17 mouse cellular contexts compared by ENCODE assay signal in the genomic region with DNA sequence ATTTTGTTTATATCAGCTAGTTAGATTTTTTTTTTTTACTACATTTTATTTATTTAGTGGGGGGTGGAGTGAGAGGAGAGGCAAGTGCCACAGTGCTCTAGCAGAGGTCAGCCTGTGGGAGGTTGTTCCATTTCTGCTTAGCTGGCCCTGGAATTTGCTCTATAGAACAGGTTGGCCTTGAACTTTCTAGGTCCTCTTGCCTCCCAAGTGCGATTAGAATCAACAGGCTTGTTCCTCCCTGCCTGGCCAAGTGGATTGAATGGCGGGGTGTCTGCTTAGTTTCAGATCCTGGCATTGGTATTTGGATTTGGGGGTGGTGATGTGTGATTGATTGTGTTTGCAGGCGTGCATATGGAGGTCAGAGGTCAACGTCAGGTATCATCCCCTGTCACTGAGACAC. TPM values are rescaled to one million over a fixed set of nuclear protein-coding genes. Genes with fewer than 3 reads are reported as not detected.
DNase-seq lines count a peak whose midpoint lies in the region; ATAC-seq lines count a peak whose summit lies in the region.
"Had no signal": no experiment of that assay in that cellular context is flagged by ENCODE, and none has a peak within 500 bp of the region (broad histone marks: within the 10 kb centered on the region; RNA-seq: fewer than 3 reads in every experiment).

No protein-coding gene starts in this region.

- H3K4me1 ChIP-seq in heart, embryonic 10.5 days = peaks cover 6% of the 10 kb centered on the region; the same call in 1 of the 2 replicates
- H3K4me1 ChIP-seq in liver, embryonic 12.5 days = peaks cover 43% of the 10 kb centered on the region
- peaks cover 6% of the 10 kb centered on the region for H3K4me1 ChIP-seq in liver, embryonic 11.5 days (replicated peaks; ENCODE audit: control insufficient read depth, insufficient read depth, low read length)

- H3K36me3 ChIP-seq in heart, embryonic 10.5 days = peaks cover 81% of the 10 kb centered on the region
- peaks cover 97% of the 10 kb centered on the region for H3K36me3 ChIP-seq in liver, embryonic 12.5 days
- H3K36me3 ChIP-seq in liver, embryonic 11.5 days (ENCODE audit: control insufficient read depth, insufficient read depth, low read length) = peaks cover 30% of the 10 kb centered on the region
- peaks cover 5% of the 10 kb centered on the region; the same call in 1 of the 2 replicates for H3K36me3 ChIP-seq in macrophage (ENCODE audit: inconsistent target)

- no peak overlapping the region for H3K4me3 ChIP-seq in heart, embryonic 10.5 days
- no peak overlapping the region for H3K4me3 ChIP-seq in liver, embryonic 12.5 days
- H3K4me3 ChIP-seq in liver, embryonic 11.5 days (ENCODE audit: low read depth, low read length) = no peak overlapping the region
- no peak overlapping the region for H3K4me3 ChIP-seq in macrophage (ENCODE audit: inconsistent target)

- H3K9me3 ChIP-seq in heart, embryonic 10.5 days = no peaks in the 10 kb centered on the region
- H3K9me3 ChIP-seq in liver, embryonic 12.5 days (replicated peaks) = no peaks in the 10 kb centered on the region
- H3K9me3 ChIP-seq in liver, embryonic 11.5 days (ENCODE audit: control insufficient read depth, low read length) = no peaks in the 10 kb centered on the region

- H3K9ac ChIP-seq in liver, embryonic 12.5 days = no peak overlapping the region
- no peak overlapping the region for H3K9ac ChIP-seq in liver, embryonic 11.5 days (ENCODE audit: low read depth, low read length)
- H3K9ac ChIP-seq: lung, embryonic 14.5 days had no signal

- H3K27me3 ChIP-seq in heart, embryonic 10.5 days (ENCODE audit: insufficient read depth, poor library complexity, severe bottlenecking) = no peaks in the 10 kb centered on the region
- no peaks in the 10 kb centered on the region for H3K27me3 ChIP-seq in liver, embryonic 12.5 days (replicated peaks)
- no peaks in the 10 kb centered on the region for H3K27me3 ChIP-seq in liver, embryonic 11.5 days (replicated peaks; ENCODE audit: control insufficient read depth, insufficient read depth, low read length)

- peaks cover 63% of the 10 kb centered on the region for H3K79me2 ChIP-seq in macrophage (ENCODE audit: inconsistent target)

- no peak for DNase-seq in heart, embryonic 10.5 days (ENCODE audit: low spot score)
- no peak for DNase-seq in heart, postnatal 10 days
- DNase-seq in liver, embryonic 11.5 days (ENCODE audit: low spot score) = no peak
- DNase-seq in kidney, postnatal 14 days = peak; percentile 38
- no peak for DNase-seq in cerebellum, adult 8-10 months
- no peak for DNase-seq in heart, adult 18-20 months
- DNase-seq: adrenal gland, adult 8-10 months; cerebellum, postnatal 25 days; lung, embryonic 14.5 days; lung, postnatal 36 days; right cerebral cortex, postnatal 4 days; thymus, postnatal 14 days had no signal

- no peak overlapping the region for H3K4me2 ChIP-seq in liver, embryonic 12.5 days
- H3K4me2 ChIP-seq in liver, embryonic 11.5 days = no peak overlapping the region
- H3K4me2 ChIP-seq: lung, embryonic 14.5 days had no signal

- intact Hi-C loops in heart, postnatal 10 days (cut with DNase I) = no loop called here

- WGBS in heart, embryonic 10.5 days = 64% methylated on average over 4 of the region's 4 CpGs
- WGBS in liver, embryonic 12.5 days (ENCODE audit: insufficient replicate concordance) = 75% methylated on average over 4 of the region's 4 CpGs
- 62% methylated on average over 4 of the region's 4 CpGs for WGBS in liver, embryonic 11.5 days
- 88% methylated on average over 4 of the region's 4 CpGs for WGBS in macrophage (ENCODE audit: missing documents)

- 0 out of 2 replicates have a peak, but pooled peaks have one; percentile 19 for ATAC-seq in liver, embryonic 12.5 days
- no peak for ATAC-seq in liver, embryonic 11.5 days (replicated peaks; ENCODE audit: low FRiP score)
- ATAC-seq: hindbrain, postnatal 0 days; intestine, postnatal 0 days had no signal

- 0 out of 2 replicates have a peak overlapping the region, but pooled peaks have one; percentile 30 for H3K27ac ChIP-seq in heart, embryonic 10.5 days
- H3K27ac ChIP-seq in liver, embryonic 12.5 days = peak overlapping the region; percentile 27; the same call in 1 of the 2 replicates
- H3K27ac ChIP-seq in liver, embryonic 11.5 days (ENCODE audit: low read depth, low read length) = no peak overlapping the region
- peak overlapping the region; percentile 94 for H3K27ac ChIP-seq in macrophage
- H3K27ac ChIP-seq: hindbrain, postnatal 0 days had no signal

RNA-seq across cellular contexts. Expression of gene Ensa, which starts 11.3 kb away (rescaled TPM):
- 59.3 and 67.2 TPM in 2 replicates for polyA plus RNA-seq in heart, embryonic 10.5 days (2016; fragmentation: Nextera tagmentation; extraction: Ambion mirVana)
- 10 to 100 TPM; 61.4 to 63.6 TPM for total RNA-seq in heart, postnatal 10 days (2021)
- polyA plus RNA-seq in liver, embryonic 12.5 days (2016; fragmentation: Nextera tagmentation; extraction: Ambion mirVana) = 42.9 and 45.0 TPM in 2 replicates
- polyA plus RNA-seq in liver, embryonic 11.5 days (2014; fragmentation: Nextera tagmentation; extraction: Ambion mirVana) = 51.3 and 55.8 TPM in 2 replicates
- 100 to 1,000 TPM; 114 to 467 (median 312) TPM for total RNA-seq in macrophage (2018; cell fraction: chromatin; rRNA removed)
- 100 to 1,000 TPM in 22 of 26 experiments, 10 to 100 TPM in 4; 85.2 to 121 (median 110) TPM for total RNA-seq in macrophage (2018; cell fraction: cytosol; rRNA removed)
- 100 to 1,000 TPM; 134 to 367 (median 267) TPM for total RNA-seq in macrophage (2018; cell fraction: nucleus; rRNA removed)
- 79.1 to 122 TPM (median 121 TPM) in 3 replicates for polyA plus RNA-seq in macrophage (2018)
- 10 to 100 TPM; 74.3 to 75.2 TPM for total RNA-seq in heart, adult 18-20 months (2021)

RNA-seq across cellular contexts. Expression of gene Mcl1, which starts 22.5 kb away (rescaled TPM):
- polyA plus RNA-seq in heart, embryonic 10.5 days (2016; fragmentation: Nextera tagmentation; extraction: Ambion mirVana) = 37.7 and 50.2 TPM in 2 replicates
- 100 to 1,000 TPM; 147 to 161 TPM for total RNA-seq in heart, postnatal 10 days (2021)
- polyA plus RNA-seq in liver, embryonic 12.5 days (2016; fragmentation: Nextera tagmentation; extraction: Ambion mirVana) = 66.5 and 73.8 TPM in 2 replicates
- 52.2 and 57.7 TPM in 2 replicates for polyA plus RNA-seq in liver, embryonic 11.5 days (2014; fragmentation: Nextera tagmentation; extraction: Ambion mirVana)
- total RNA-seq in macrophage (2018; cell fraction: chromatin; rRNA removed) = 1,000 to 10,000 TPM in 10 of 26 experiments, 100 to 1,000 TPM in 16; 471 to 2,042 (median 842) TPM
- total RNA-seq in macrophage (2018; cell fraction: cytosol; rRNA removed) = 1,000 to 10,000 TPM in 4 of 26 experiments, 100 to 1,000 TPM in 22; 492 to 1,133 (median 611) TPM
- 1,000 to 10,000 TPM in 21 of 26 experiments, 100 to 1,000 TPM in 5; 701 to 2,394 (median 1,238) TPM for total RNA-seq in macrophage (2018; cell fraction: nucleus; rRNA removed)
- 251 to 507 TPM (median 488 TPM) in 3 replicates for polyA plus RNA-seq in macrophage (2018)
- 100 to 1,000 TPM; 159 to 167 TPM for total RNA-seq in heart, adult 18-20 months (2021)

RNA-seq across cellular contexts. Expression of gene Golph3l, which starts 47.3 kb away (rescaled TPM):
- 23.4 and 25.4 TPM in 2 replicates for polyA plus RNA-seq in heart, embryonic 10.5 days (2016; fragmentation: Nextera tagmentation; extraction: Ambion mirVana)
- 10 to 100 TPM; 20.1 to 23.0 TPM for total RNA-seq in heart, postnatal 10 days (2021)
- polyA plus RNA-seq in liver, embryonic 12.5 days (2016; fragmentation: Nextera tagmentation; extraction: Ambion mirVana) = 29.7 and 30.5 TPM in 2 replicates
- polyA plus RNA-seq in liver, embryonic 11.5 days (2014; fragmentation: Nextera tagmentation; extraction: Ambion mirVana) = 29.8 and 34.3 TPM in 2 replicates
- 10 to 100 TPM in 21 of 26 experiments, 1 to 10 TPM in 5; 5.6 to 34.5 (median 13.8) TPM for total RNA-seq in macrophage (2018; cell fraction: chromatin; rRNA removed)
- total RNA-seq in macrophage (2018; cell fraction: cytosol; rRNA removed) = 10 to 100 TPM; 26.5 to 66.4 (median 50.5) TPM
- 10 to 100 TPM; 12.6 to 47.2 (median 23.5) TPM for total RNA-seq in macrophage (2018; cell fraction: nucleus; rRNA removed)
- 26.9 to 64.7 TPM (median 54.7 TPM) in 3 replicates for polyA plus RNA-seq in macrophage (2018)
- total RNA-seq in heart, adult 18-20 months (2021) = 10 to 100 TPM; 18.0 to 19.9 TPM

RNA-seq across cellular contexts. Expression of gene Adamtsl4, which starts 51.6 kb away (rescaled TPM):
- 4.2 and 5.7 TPM in 2 replicates for polyA plus RNA-seq in heart, embryonic 10.5 days (2016; fragmentation: Nextera tagmentation; extraction: Ambion mirVana)
- 10 to 100 TPM; 32.2 to 37.4 TPM for total RNA-seq in heart, postnatal 10 days (2021)
- polyA plus RNA-seq in liver, embryonic 12.5 days (2016; fragmentation: Nextera tagmentation; extraction: Ambion mirVana) = 0.30 and 0.35 TPM in 2 replicates
- polyA plus RNA-seq in liver, embryonic 11.5 days (2014; fragmentation: Nextera tagmentation; extraction: Ambion mirVana) = 0.38 and 1.2 TPM in 2 replicates
- 1 to 10 TPM in 21 of 26 experiments, under 1 TPM in 5; 0.40 to 8.2 (median 3.2) TPM for total RNA-seq in macrophage (2018; cell fraction: chromatin; rRNA removed)
- 1 to 10 TPM in 13 of 26 experiments, under 1 TPM in 13; 0.22 to 4.1 (median 1.2) TPM for total RNA-seq in macrophage (2018; cell fraction: cytosol; rRNA removed)
- total RNA-seq in macrophage (2018; cell fraction: nucleus; rRNA removed) = 1 to 10 TPM in 21 of 26 experiments, under 1 TPM in 5; 0.21 to 9.6 (median 2.3) TPM
- 0.38 to 3.1 TPM (median 1.9 TPM) in 3 replicates for polyA plus RNA-seq in macrophage (2018)
- total RNA-seq in heart, adult 18-20 months (2021) = 10 to 100 TPM; 39.1 to 40.6 TPM
- total RNA-seq: hematopoietic stem cell, adult 5-6 weeks had no signal
